In the genomic region with DNA sequence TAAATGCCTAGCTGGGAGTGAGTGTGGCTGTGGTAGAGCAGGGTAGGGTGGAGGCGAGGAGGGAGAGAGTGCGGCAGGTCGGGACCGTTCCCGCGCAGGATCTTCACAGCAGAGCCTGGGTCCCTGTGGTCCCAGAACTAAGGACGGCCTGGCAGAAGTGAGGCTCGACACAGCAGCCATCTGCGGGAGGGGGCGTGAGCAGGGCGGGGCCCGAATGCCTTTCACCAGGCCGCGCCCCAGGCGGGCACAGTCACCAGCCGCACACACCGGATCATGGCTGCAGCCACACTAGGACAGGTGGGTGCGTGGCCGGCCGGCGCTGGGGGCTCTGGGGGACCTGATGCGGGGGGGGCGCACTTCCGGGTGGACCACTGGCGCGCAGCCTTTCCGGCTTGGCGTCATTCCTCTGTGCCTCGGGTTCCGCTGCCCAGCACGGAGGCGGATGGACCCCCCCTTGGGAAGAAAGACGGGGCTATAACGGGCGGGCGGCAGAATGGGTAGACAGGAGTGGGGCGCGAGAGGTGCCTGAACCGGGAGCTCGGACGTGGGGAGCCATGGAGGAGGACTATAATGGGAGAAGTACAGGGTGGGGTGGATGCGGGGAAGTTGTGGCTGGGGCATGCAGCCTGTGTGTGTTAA, we compare ENCODE assay signal across 8 mouse cellular contexts. TPM values are rescaled to one million over a fixed set of nuclear protein-coding genes. Genes with fewer than 3 reads are reported as not detected.
DNase-seq lines count a peak whose midpoint lies in the region; ATAC-seq lines count a peak whose summit lies in the region.

A gene (plus strand): TSS at position 51 of the 639 bp plus-strand sequence.

- H3K9ac ChIP-seq in forebrain, embryonic 15.5 days (replicated peaks) = peak within 1 kb of the TSS; percentile 88
- H3K9ac ChIP-seq in liver, embryonic 15.5 days = peak within 1 kb of the TSS; percentile 74
- H3K9ac ChIP-seq in neural tube, embryonic 11.5 days (ENCODE audit: low read length) = peak within 1 kb of the TSS; percentile 88
- peak within 1 kb of the TSS; percentile 76 for H3K9ac ChIP-seq in stomach, embryonic 16.5 days (ENCODE audit: low read length)

- H3K27me3 ChIP-seq in forebrain, embryonic 15.5 days = no peaks in the 10 kb centered on the region
- H3K27me3 ChIP-seq in liver, embryonic 15.5 days = no peaks in the 10 kb centered on the region
- no peaks in the 10 kb centered on the region for H3K27me3 ChIP-seq in neural tube, embryonic 11.5 days (ENCODE audit: control insufficient read depth, insufficient read depth, low read length)
- H3K27me3 ChIP-seq in stomach, embryonic 16.5 days (ENCODE audit: control insufficient read depth, insufficient read depth, low read length) = no peaks in the 10 kb centered on the region

- ATAC-seq in forebrain, embryonic 15.5 days (replicated peaks) = peak; percentile 70
- ATAC-seq in liver, embryonic 15.5 days (ENCODE audit: insufficient read depth) = peak; percentile 30
- peak; percentile 63 for ATAC-seq in neural tube, embryonic 11.5 days (ENCODE audit: insufficient read depth, low FRiP score, low TSS enrichment)
- ATAC-seq in stomach, embryonic 16.5 days (ENCODE audit: insufficient read depth, low FRiP score) = peak; percentile 77

- H3K36me3 ChIP-seq in forebrain, embryonic 15.5 days = no peaks in the 10 kb centered on the region
- H3K36me3 ChIP-seq in liver, embryonic 15.5 days (replicated peaks) = peaks cover 7% of the 10 kb centered on the region
- H3K36me3 ChIP-seq in neural tube, embryonic 11.5 days (ENCODE audit: control insufficient read depth, insufficient read depth, low read length) = no peaks in the 10 kb centered on the region
- H3K36me3 ChIP-seq in stomach, embryonic 16.5 days (ENCODE audit: control insufficient read depth, insufficient read depth, low read length) = no peaks in the 10 kb centered on the region

- WGBS in forebrain, embryonic 15.5 days = under 1% methylated on average over 42 of the region's 42 CpGs
- 4% methylated on average over 42 of the region's 42 CpGs for WGBS in liver, embryonic 15.5 days (ENCODE audit: insufficient replicate concordance)
- WGBS in neural tube, embryonic 11.5 days = under 1% methylated on average over 33 of the region's 42 CpGs
- WGBS in stomach, embryonic 16.5 days = under 1% methylated on average over 42 of the region's 42 CpGs

- peak within 1 kb of the TSS; percentile 82 for H3K4me2 ChIP-seq in forebrain, embryonic 15.5 days (replicated peaks)
- H3K4me2 ChIP-seq in liver, embryonic 15.5 days = peak within 1 kb of the TSS; percentile 96
- H3K4me2 ChIP-seq in neural tube, embryonic 11.5 days (ENCODE audit: low read depth) = peak within 1 kb of the TSS; percentile 81
- peak within 1 kb of the TSS; percentile 74 for H3K4me2 ChIP-seq in stomach, embryonic 16.5 days (ENCODE audit: low read depth, low read length)

- H3K4me3 ChIP-seq in forebrain, embryonic 15.5 days = peak within 1 kb of the TSS; percentile 78
- H3K4me3 ChIP-seq in liver, embryonic 15.5 days (replicated peaks) = peak within 1 kb of the TSS; percentile 77
- H3K4me3 ChIP-seq in neural tube, embryonic 11.5 days (ENCODE audit: low read depth, low read length) = peak within 1 kb of the TSS; percentile 71
- peak within 1 kb of the TSS; percentile 60 for H3K4me3 ChIP-seq in stomach, embryonic 16.5 days (replicated peaks; ENCODE audit: low read length)

- H3K9me3 ChIP-seq in forebrain, embryonic 15.5 days = no peaks in the 10 kb centered on the region
- H3K9me3 ChIP-seq in liver, embryonic 15.5 days (replicated peaks) = no peaks in the 10 kb centered on the region
- H3K9me3 ChIP-seq in neural tube, embryonic 11.5 days (ENCODE audit: control insufficient read depth, low read length) = no peaks in the 10 kb centered on the region
- H3K9me3 ChIP-seq in stomach, embryonic 16.5 days (replicated peaks; ENCODE audit: control insufficient read depth, low read length) = no peaks in the 10 kb centered on the region

- intact Hi-C loops in heart, postnatal 10 days (cut with DNase I) = loop anchor here (2.0 kb wide), 1 partner anchor 19 kb away; no protein-coding TSS in a partner anchor

- peak within 1 kb of the TSS; percentile 92 for H3K27ac ChIP-seq in forebrain, embryonic 15.5 days (replicated peaks)
- H3K27ac ChIP-seq in liver, embryonic 15.5 days (replicated peaks) = peak within 1 kb of the TSS; percentile 81
- peak within 1 kb of the TSS; percentile 60; the same call in 1 of the 2 replicates for H3K27ac ChIP-seq in neural tube, embryonic 11.5 days (ENCODE audit: low read depth, low read length)
- peak within 1 kb of the TSS; percentile 85 for H3K27ac ChIP-seq in stomach, embryonic 16.5 days (ENCODE audit: low read length)

- peak; percentile 85 for DNase-seq in ES-CJ7 (ENCODE audit: low read depth, low spot score)
- peak; percentile 80 for DNase-seq in cerebellum, adult 11-12 months
- DNase-seq in heart, postnatal 10 days = peak; percentile 80 to 82
- DNase-seq in kidney, postnatal 4 days = peak; percentile 81 to 87
- DNase-seq in neural tube, embryonic 11.5 days (ENCODE audit: low spot score) = peak; percentile 73

- peaks cover 32% of the 10 kb centered on the region for H3K4me1 ChIP-seq in forebrain, embryonic 15.5 days
- H3K4me1 ChIP-seq in liver, embryonic 15.5 days (replicated peaks) = peaks cover 65% of the 10 kb centered on the region
- peaks cover 15% of the 10 kb centered on the region for H3K4me1 ChIP-seq in neural tube, embryonic 11.5 days (ENCODE audit: control insufficient read depth, insufficient read depth, low read length)
- H3K4me1 ChIP-seq in stomach, embryonic 16.5 days (ENCODE audit: control insufficient read depth, insufficient read depth, low read length) = peaks cover 29% of the 10 kb centered on the region

RNA-seq across cellular contexts. Expression of the gene that starts here (rescaled TPM):
- polyA plus RNA-seq in forebrain, embryonic 15.5 days (2015; fragmentation: Nextera tagmentation; extraction: Ambion mirVana) = 21.6 and 23.3 TPM in 2 replicates
- total RNA-seq in heart, postnatal 10 days (2021) = 10 to 100 TPM; 54.7 to 54.9 TPM
- 46.3 and 48.5 TPM in 2 replicates for polyA plus RNA-seq in liver, embryonic 15.5 days (2015; fragmentation: Nextera tagmentation; extraction: Ambion mirVana)
- polyA plus RNA-seq in neural tube, embryonic 11.5 days (2014; fragmentation: Nextera tagmentation; extraction: Ambion mirVana) = 34.1 and 37.4 TPM in 2 replicates
- polyA plus RNA-seq in stomach, embryonic 16.5 days (2015; fragmentation: Nextera tagmentation; extraction: Ambion mirVana) = 95.7 and 109 TPM in 2 replicates

Comparison
In these comparisons a context has a peak if more than half of its experiments do, and no peak if none do; other contexts are left out.
1. Peak in every context shown above with its lines: DNase-seq, ATAC-seq, H3K4me3 ChIP-seq and H3K27ac ChIP-seq.